Mouse (Mus musculus): ENCODE results near the gene Clic6. TPM values are rescaled to one million over a fixed set of nuclear protein-coding genes. Genes with fewer than 3 reads are reported as not detected.

Clic6 gene
- polyA plus RNA-seq, 1 experiment = not detected

DNA sequence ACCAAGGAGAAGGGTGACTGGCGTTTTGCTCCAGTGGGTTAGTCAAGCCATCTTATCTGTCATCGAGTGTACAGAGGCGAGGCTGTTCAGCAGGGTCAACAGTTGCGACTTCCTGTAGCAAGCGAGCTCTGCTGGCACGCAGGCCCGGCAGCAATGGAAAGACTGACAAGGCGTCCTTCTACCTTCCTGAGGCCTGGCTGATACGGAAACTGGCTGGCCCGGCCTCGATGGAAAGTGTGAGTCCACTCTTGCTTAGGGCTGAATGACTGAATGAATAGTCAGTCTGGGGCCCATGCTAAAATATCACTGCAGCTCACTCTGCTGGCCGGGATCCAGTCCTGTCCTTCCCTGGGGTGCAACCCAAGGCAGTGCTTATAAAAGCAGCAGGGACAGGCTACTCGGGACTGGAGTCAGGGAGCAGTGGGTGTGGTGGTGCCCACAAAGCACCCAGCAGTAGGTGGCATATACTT lies 41.9 kb upstream of the Clic6 start:
- no peak overlapping the region for H3K4me3 ChIP-seq
- no peaks in the 10 kb centered on the region for H3K27me3 ChIP-seq (ENCODE audit: control insufficient read depth, insufficient read depth, insufficient read length)
- H3K4me2 ChIP-seq (ENCODE audit: low read depth) = no peak overlapping the region
- H3K36me3 ChIP-seq (ENCODE audit: control insufficient read depth, insufficient read depth) = no peaks in the 10 kb centered on the region
- H3K79me2 ChIP-seq (ENCODE audit: control insufficient read depth, insufficient read depth) = no peaks in the 10 kb centered on the region
- no peak overlapping the region for H3ac ChIP-seq (ENCODE audit: control insufficient read depth, insufficient read length)
- TF ChIP-seq POLR2AphosphoS2 (IDR thresholded peaks at IDR 0.05; ENCODE audit: insufficient read length, low read depth) = no peak
- TF ChIP-seq USF1 (IDR thresholded peaks at IDR 0.05; ENCODE audit: low read depth) = no peak
- no peak for TF ChIP-seq MYOD1 (IDR thresholded peaks at IDR 0.05; ENCODE audit: control insufficient read depth in 1 of 3, insufficient read length in 2 of 3, low read depth in 2 of 3)
- no peak for TF ChIP-seq POLR2A (IDR thresholded peaks at IDR 0.05; ENCODE audit: insufficient read length, low read depth)
- TF ChIP-seq MYOG (IDR thresholded peaks at IDR 0.05; ENCODE audit: control insufficient read depth in 1 of 3, insufficient read depth in 1 of 3, insufficient read length in 2 of 3, low read depth in 2 of 3) = no peak

DNA sequence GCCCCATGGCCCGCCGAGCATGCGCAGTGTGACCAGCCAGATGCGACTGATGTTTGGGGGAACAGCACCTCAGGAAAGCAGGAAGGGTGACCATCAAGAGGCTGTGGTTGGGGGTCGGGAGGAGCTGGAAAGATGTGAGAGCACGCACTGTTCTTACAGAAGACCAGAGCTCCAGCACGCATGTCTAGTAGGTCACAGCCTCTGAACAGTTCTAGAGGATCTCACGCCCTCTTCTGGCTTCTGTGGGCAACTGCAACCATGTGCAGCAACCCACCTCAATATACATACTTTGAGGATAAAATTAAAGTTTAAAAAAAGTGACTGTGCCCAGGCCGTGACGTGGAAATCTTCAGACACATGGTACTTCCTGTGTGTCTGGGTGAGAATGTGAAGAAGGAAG lies 40.2 kb upstream of the Clic6 start:
- Histone ChIP-seq H3K36me3 (ENCODE audit: control insufficient read depth, insufficient read depth) (no peaks in the 10 kb centered on the region), H3K4me3 (no peak overlapping the region), H3K27me3 (ENCODE audit: control insufficient read depth, insufficient read depth, insufficient read length) (no peaks in the 10 kb centered on the region), H3K4me2 (ENCODE audit: low read depth) (no peak overlapping the region), H3K79me2 (ENCODE audit: control insufficient read depth, insufficient read depth) (no peaks in the 10 kb centered on the region), H3ac (ENCODE audit: control insufficient read depth, insufficient read length) (no peak overlapping the region)
- TF ChIP-seq SRF (IDR thresholded peaks at IDR 0.05; ENCODE audit: control insufficient read depth, insufficient read length, low read depth) = no peak
- no peak for TF ChIP-seq MAX (IDR thresholded peaks at IDR 0.05; ENCODE audit: low read depth)
- no peak for TF ChIP-seq MYOG (IDR thresholded peaks at IDR 0.05; ENCODE audit: control insufficient read depth in 1 of 3, insufficient read depth in 1 of 3, insufficient read length in 2 of 3, low read depth in 2 of 3)
- no peak for TF ChIP-seq TCF12 (IDR thresholded peaks at IDR 0.05; ENCODE audit: insufficient read depth, poor library complexity, severe bottlenecking)
- TF ChIP-seq USF1 (IDR thresholded peaks at IDR 0.05; ENCODE audit: low read depth) = no peak
- no peak for TF ChIP-seq CEBPB (IDR thresholded peaks at IDR 0.05; ENCODE audit: insufficient read depth, poor library complexity, severe bottlenecking)

DNA sequence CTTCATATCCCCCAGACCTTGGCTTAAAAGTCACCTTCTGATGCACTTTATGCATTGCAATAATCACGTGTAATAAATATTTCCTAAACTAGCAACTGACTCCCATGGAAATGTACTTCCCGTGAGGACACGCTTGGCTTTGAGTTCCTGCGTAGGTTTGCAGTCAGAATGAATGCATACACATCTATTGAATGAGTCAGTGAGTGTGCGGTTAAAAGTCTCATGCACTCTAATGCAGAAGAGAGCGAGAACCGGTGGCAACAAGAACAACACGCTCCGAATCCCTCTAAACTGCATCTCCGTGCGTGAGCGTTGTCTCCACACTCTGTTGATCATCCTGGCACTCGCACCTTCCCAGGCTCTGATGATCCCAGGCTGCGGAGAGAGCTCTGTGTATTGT lies 36.5 kb upstream of the Clic6 start:
- Histone ChIP-seq H3K4me3 (no peak overlapping the region), H3K4me2 (ENCODE audit: low read depth) (no peak overlapping the region), H3K36me3 (ENCODE audit: control insufficient read depth, insufficient read depth) (no peaks in the 10 kb centered on the region), H3K27me3 (ENCODE audit: control insufficient read depth, insufficient read depth, insufficient read length) (no peaks in the 10 kb centered on the region), H3ac (ENCODE audit: control insufficient read depth, insufficient read length) (no peak overlapping the region), H3K79me2 (ENCODE audit: control insufficient read depth, insufficient read depth) (no peaks in the 10 kb centered on the region)
- TF ChIP-seq REST (IDR thresholded peaks at IDR 0.05; ENCODE audit: insufficient read depth, insufficient read length) (no peak), MYOD1 (IDR thresholded peaks at IDR 0.05; ENCODE audit: control insufficient read depth in 1 of 3, insufficient read length in 2 of 3, low read depth in 2 of 3) (no peak), SRF (IDR thresholded peaks at IDR 0.05; ENCODE audit: control insufficient read depth, insufficient read length, low read depth) (no peak), E2F4 (IDR thresholded peaks at IDR 0.05; ENCODE audit: insufficient read depth) (no peak), TCF12 (IDR thresholded peaks at IDR 0.05; ENCODE audit: insufficient read depth, poor library complexity, severe bottlenecking) (no peak), POLR2AphosphoS2 (IDR thresholded peaks at IDR 0.05; ENCODE audit: insufficient read length, low read depth) (no peak), TCF3 (IDR thresholded peaks at IDR 0.05; ENCODE audit: insufficient read length, low read depth) (no peak), USF1 (IDR thresholded peaks at IDR 0.05; ENCODE audit: low read depth) (no peak)

DNA sequence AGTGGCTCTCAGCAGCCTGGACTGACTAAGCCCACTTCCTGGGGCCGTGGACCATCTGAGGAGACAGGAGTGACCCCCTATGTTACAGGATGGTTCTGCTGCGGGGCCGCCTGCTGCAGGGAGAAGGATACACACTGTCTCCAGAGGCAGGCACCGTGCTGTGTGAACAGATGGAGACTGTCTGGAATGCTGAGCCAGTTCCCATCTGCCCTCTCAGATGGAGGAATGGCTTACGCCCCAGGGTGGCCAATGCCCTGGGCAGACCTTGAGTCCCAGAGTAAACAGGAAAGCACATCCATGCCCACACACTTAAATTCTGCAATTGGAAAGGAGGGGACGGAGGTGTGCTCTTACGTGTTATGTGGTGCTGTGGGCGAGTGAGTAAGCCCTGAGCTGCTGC lies 35.2 kb upstream of the Clic6 start:
- H3K4me3 ChIP-seq = no peak overlapping the region
- H3ac ChIP-seq (ENCODE audit: control insufficient read depth, insufficient read length) = no peak overlapping the region
- H3K36me3 ChIP-seq (ENCODE audit: control insufficient read depth, insufficient read depth) = no peaks in the 10 kb centered on the region
- no peaks in the 10 kb centered on the region for H3K79me2 ChIP-seq (ENCODE audit: control insufficient read depth, insufficient read depth)
- no peak overlapping the region for H3K4me2 ChIP-seq (ENCODE audit: low read depth)
- TF ChIP-seq MYOD1 (IDR thresholded peaks at IDR 0.05; ENCODE audit: control insufficient read depth in 1 of 3, insufficient read length in 2 of 3, low read depth in 2 of 3) (no peak), POLR2A (IDR thresholded peaks at IDR 0.05; ENCODE audit: insufficient read length, low read depth) (no peak), TCF3 (IDR thresholded peaks at IDR 0.05; ENCODE audit: insufficient read length, low read depth) (no peak), MAX (IDR thresholded peaks at IDR 0.05; ENCODE audit: low read depth) (no peak), MYOG (IDR thresholded peaks at IDR 0.05; ENCODE audit: control insufficient read depth in 1 of 3, insufficient read depth in 1 of 3, insufficient read length in 2 of 3, low read depth in 2 of 3) (no peak), CEBPB (IDR thresholded peaks at IDR 0.05; ENCODE audit: insufficient read depth, poor library complexity, severe bottlenecking) (no peak), E2F4 (IDR thresholded peaks at IDR 0.05; ENCODE audit: insufficient read depth) (no peak), SRF (IDR thresholded peaks at IDR 0.05; ENCODE audit: control insufficient read depth, insufficient read length, low read depth) (no peak), REST (IDR thresholded peaks at IDR 0.05; ENCODE audit: insufficient read depth, insufficient read length) (no peak), USF1 (IDR thresholded peaks at IDR 0.05; ENCODE audit: low read depth) (no peak), TCF12 (IDR thresholded peaks at IDR 0.05; ENCODE audit: insufficient read depth, poor library complexity, severe bottlenecking) (no peak), POLR2AphosphoS2 (IDR thresholded peaks at IDR 0.05; ENCODE audit: insufficient read length, low read depth) (no peak)
- H3K27me3 ChIP-seq (ENCODE audit: control insufficient read depth, insufficient read depth, insufficient read length) = no peaks in the 10 kb centered on the region

DNA sequence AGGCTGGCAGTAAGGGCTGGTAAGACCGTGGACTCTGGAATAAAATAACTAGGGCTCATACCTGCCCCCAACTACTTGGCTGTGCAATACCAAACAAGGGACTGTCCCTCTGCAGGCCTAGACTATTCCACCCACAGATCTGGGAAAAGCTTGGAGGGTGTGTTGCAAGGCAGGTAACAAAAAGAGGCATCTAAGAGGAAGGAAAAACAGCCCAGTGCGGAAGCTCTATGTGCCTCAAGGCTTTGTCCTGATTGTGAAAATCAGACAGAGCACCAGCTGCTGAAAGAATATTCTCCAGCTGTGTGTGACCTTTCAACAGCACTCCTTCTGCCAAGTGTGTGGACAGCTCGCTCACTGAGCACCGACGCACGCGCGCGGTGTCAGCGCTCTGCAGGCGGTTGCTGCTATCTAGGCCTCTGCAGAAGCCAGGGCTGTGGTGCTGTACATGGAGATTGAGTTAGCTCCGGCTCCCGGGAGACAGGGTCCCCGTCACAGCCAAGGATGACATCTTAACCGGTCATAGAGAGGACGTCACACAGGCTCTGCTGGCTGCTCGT lies 33.9 kb upstream of the Clic6 start:
- H3K4me3 ChIP-seq = no peak overlapping the region
- H3K79me2 ChIP-seq (ENCODE audit: control insufficient read depth, insufficient read depth) = no peaks in the 10 kb centered on the region
- no peak for TF ChIP-seq MAX (IDR thresholded peaks at IDR 0.05; ENCODE audit: low read depth)
- no peak for TF ChIP-seq CEBPB (IDR thresholded peaks at IDR 0.05; ENCODE audit: insufficient read depth, poor library complexity, severe bottlenecking)
- TF ChIP-seq MYOD1 (IDR thresholded peaks at IDR 0.05; ENCODE audit: control insufficient read depth in 1 of 3, insufficient read length in 2 of 3, low read depth in 2 of 3) = no peak
- TF ChIP-seq POLR2A (IDR thresholded peaks at IDR 0.05; ENCODE audit: insufficient read length, low read depth) = no peak
- no peak for TF ChIP-seq E2F4 (IDR thresholded peaks at IDR 0.05; ENCODE audit: insufficient read depth)
- no peak for TF ChIP-seq TCF12 (IDR thresholded peaks at IDR 0.05; ENCODE audit: insufficient read depth, poor library complexity, severe bottlenecking)
- TF ChIP-seq USF1 (IDR thresholded peaks at IDR 0.05; ENCODE audit: low read depth) = no peak
- H3K4me2 ChIP-seq (ENCODE audit: low read depth) = no peak overlapping the region
- H3K27me3 ChIP-seq (ENCODE audit: control insufficient read depth, insufficient read depth, insufficient read length) = no peaks in the 10 kb centered on the region
- no peak overlapping the region for H3ac ChIP-seq (ENCODE audit: control insufficient read depth, insufficient read length)
- H3K36me3 ChIP-seq (ENCODE audit: control insufficient read depth, insufficient read depth) = no peaks in the 10 kb centered on the region

All from myocyte (in vitro differentiated cells).